Mouse (Mus musculus): ENCODE measurements around the gene Mtfr1l.

DNA sequence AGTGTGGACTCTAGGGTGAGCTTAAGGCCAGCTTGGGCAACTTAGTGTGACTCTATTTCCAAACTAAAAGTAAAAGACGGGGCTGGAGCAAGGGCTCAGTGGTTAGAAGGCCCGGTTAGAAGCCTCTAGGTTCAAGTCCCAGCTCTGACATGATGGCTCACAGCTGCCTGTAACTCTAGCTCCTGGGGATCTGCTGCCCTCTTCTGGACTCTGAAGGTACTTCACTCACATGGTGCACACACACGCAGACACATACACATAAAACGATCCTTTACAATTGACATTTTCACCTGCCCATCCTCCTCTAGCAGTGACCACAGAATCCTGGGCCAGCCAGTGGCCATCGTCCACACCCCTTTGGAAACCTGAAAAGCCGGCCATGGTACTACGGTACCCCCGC lies 14.7 kb upstream of the Mtfr1l start:
- TF ChIP-seq CTCF (IDR thresholded peaks at IDR 0.05; ENCODE audit: low read depth) (peak; percentile 39), EP300 (IDR thresholded peaks at IDR 0.05; ENCODE audit: low read depth) (no peak)

All from liver, postnatal 0 days (tissue).